Mouse (Mus musculus) small intestine, adult 10 weeks (tissue): Measurements from ENCODE around the gene Rhoc. TPM values are rescaled to one million over a fixed set of nuclear protein-coding genes. Genes with fewer than 3 reads are reported as not detected.

Experiments
- polyA plus RNA-seq: library from polyadenylated mRNA; stranded (reverse); fragments of 350-450 nt; fragmentation: Illumina TruSeq; extraction: RNeasy Lipid Tissue Mini Kit (QIAGEN cat#74804); gene quantifications from one replicate; pipeline ENCODE4 v1.2.3, GENCODE M21; 2014; ENCODE audit warnings: low replicate concordance

Rhoc gene
- polyA plus RNA-seq: 25.6 TPM

GRCm38 (mm10) chr3:104788075-104788474 is at the start of gene Rhoc:
TSS of gene Rhoc (plus strand) at chr3:104788375.

GRCm38 (mm10) chr3:104780561-104781420 is 7.4 kb upstream of the Rhoc start, which contains the start of gene Ppm1j:
TSS of gene Ppm1j (plus strand) at chr3:104781056.

GRCm38 (mm10) chr3:104781471-104781903 is 6.7 kb upstream of the Rhoc start, which contains the start of gene Fam19a3:
TSS of gene Fam19a3 (minus strand) at chr3:104781840.

GRCm38 (mm10) chr3:104817991-104818748 is 30.0 kb downstream of the Rhoc start, which contains the start of gene Mov10:
TSS of gene Mov10 (minus strand) at chr3:104818563.

Other genes starting within 250 kb of the Rhoc start
- gene Slc16a1, start 149.7 kb upstream of the Rhoc start, polyA plus RNA-seq: 93.1 TPM
- gene Ppm1j, start 7.3 kb upstream of the Rhoc start, polyA plus RNA-seq: 1.3 TPM
- 0.48 TPM for gene Fam19a3, start 6.5 kb upstream of the Rhoc start, polyA plus RNA-seq
- 1.2 TPM for gene Mov10, start 30.2 kb downstream of the Rhoc start, polyA plus RNA-seq
- 73.0 TPM for gene St7l, start 75.6 kb downstream of the Rhoc start, polyA plus RNA-seq
- gene Capza1, start 76.1 kb downstream of the Rhoc start, polyA plus RNA-seq: 312 TPM
- gene Wnt2b, start 173.5 kb downstream of the Rhoc start, polyA plus RNA-seq: 4.4 TPM